Mouse (Mus musculus) kidney, postnatal 4 days (tissue): ENCODE data around the gene Deaf1.

Source experiments
- DNase-seq, 2 experiments: peaks; one replicate each; pipeline ENCODE4 v3.0.0; 2021; ENCODE audit warnings: mixed read lengths in 2 of 2

The Deaf1 gene

DNA sequence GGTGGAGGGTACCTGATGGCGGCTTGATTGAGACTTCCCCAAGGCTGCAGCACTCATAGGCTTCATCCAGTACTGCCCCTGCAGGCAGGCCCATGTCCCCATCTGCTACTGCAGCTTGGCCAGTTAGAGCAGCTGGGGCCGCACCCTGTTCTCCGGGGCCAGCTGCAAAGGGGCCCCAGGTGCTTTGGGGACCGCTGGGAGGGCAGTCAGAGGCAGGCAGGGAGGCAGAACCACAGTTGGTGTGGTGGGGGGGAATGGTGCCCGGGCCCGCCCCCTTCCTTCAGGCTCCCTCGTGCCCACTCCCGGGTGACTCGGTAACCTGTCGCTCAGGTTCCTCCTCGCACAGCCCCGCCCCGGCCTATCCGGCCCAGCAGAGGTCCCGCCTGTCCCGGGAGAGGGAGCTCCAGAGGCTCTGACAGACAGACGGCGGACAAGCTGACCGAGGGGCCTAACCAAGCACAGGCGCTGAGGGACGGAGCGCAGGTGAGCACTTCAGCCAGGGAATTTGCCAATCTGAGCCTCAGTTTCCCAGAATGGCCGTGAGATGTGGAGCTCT lies 11.2 kb upstream of the Deaf1 start, which contains the start of gene Eps8l2:
TSS of gene Eps8l2 (plus strand) at position 305 of the 556 bp plus-strand sequence.
- peak; percentile 80 to 89 for DNase-seq

DNA sequence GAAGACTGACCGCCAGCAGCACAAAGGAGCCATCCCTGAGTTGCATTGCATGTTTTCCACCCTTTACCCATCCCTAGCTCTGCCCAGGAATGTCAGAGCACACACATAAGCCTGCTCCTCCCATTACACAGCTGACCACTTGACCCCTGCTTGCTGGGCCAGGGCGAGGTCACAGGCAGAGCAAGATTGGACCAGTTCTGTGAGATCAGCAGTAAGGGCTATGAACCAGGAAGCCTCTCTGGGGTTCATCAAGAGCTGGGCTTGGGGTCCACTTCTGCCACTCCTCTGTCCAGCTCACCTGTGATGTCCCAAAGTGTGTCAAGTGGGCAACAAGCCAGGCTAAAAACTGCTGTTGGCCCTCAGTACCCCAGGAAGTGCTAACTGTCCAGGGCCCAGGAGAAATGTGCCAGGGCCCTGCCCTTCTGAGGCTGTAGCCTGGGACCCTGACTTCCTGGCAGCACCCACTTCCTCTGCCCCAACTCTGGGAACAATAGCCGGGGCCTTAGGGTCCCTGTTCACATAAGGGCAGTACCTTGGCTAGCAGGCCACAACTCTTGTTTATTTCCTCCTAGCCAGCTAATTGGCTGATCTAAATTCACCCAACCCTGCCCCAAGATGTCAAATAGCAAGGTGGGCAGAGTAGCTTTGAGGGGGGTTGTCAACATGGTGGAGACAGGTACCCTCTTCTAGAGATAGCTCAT lies 10.4 kb upstream of the Deaf1 start:
- peak in 1 of 2 experiments; percentile 51 for DNase-seq

DNA sequence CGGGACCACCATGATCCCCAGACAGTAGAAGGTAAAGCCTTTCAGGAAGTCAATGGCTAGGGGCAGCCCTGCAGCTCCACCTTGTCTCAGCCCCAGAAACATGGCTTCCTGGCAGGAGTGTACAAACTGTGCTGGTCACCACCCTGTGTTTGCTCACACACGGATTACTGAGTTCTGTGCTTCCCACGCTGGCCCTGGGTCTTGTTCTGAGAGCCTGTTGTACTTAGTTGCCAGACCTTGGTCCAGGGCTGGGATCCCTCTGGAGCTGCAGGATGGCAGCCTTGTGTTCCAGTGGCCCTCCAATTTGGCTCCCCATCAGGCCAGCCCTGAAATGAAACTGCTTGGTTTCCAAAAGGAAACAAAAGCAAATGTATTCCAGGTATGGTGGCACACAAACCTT lies 8.8 kb upstream of the Deaf1 start:
- DNase-seq: no peak

DNA sequence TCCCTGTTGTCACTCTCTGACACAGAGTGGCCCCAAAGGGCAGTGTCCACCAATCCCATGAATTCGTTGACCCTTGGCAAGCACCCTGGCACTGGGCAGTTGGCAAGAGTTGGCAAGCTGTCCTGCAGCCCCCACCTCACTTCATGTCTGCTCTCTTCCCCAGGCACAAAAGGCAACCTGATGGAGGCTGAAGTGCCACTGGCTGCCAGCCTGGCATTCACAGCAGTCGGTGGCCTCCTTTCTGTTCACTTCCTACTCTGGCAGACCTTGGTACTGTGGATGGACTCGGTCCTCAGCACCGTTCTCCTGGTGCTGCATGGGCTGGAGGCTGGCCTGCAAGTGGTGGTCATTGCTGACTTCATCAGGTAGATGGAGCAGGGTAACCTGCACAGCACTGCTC lies 8.2 kb upstream of the Deaf1 start:
- DNase-seq: no peak

DNA sequence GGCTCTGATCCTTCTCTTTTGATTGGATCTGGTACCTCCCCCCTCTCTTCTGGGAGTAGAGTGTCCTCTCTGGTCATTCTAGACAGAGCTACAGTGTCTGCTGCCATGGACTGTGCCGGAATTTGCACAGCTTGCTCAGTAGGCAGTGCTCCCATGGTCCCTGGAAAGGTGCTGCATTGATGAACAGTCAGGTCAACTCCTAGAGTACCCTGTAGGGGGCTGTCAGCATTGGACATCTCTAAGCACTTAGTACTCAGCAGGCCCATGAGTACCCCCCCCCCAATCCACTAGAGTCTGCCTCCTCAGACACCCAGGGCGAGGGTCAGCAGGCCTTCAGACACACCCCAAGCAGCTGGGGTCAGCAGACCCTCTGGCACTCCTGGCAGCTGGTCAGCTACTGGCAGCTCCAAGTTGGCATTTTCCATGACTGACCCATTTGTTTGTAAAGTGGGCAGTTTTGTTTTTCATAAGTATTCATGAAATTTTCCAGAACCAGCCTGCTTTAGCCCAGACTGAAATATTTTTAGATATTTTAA lies 7.6 kb upstream of the Deaf1 start:
- DNase-seq: no peak

DNA sequence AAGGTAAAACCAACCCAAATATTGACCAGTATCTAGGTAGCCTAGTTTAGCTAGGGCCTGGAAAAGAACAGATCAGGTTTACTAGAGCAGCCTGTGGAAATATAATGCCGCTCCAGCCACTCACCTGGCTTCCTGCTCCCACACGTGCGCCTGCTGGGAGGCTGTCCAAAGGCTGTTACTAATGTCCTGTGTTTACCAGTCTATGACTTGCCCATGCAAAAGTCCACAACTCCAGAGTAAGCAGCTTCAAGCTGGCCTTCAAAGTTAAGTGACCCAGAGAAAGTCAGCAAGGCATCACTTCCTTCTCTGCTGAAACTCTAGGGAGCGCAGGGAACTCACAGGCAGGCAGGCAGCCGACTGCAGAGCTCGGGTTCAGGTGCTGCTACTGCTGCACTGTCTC lies 4.5 kb upstream of the Deaf1 start:
- DNase-seq: peak; percentile 45 to 69

DNA sequence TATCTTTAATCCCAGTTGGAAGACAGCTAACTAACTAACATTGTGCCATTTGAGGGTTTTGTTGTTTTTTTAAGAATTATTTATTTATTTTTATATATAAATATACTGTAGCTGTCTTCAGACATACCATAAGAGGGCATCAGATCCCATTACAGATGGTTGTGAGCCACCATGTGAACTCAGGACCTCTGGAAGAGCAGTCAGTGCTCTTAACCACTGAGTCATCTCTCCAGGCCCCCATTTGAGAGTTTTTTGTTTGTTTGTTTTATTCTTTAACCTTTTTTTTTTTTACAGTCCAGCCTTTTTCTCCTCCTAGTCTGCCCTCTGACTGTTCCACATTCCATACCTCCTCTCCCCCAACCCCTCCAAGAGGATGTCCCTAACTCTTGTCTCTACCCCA lies 3.2 kb upstream of the Deaf1 start:
- no peak for DNase-seq

DNA sequence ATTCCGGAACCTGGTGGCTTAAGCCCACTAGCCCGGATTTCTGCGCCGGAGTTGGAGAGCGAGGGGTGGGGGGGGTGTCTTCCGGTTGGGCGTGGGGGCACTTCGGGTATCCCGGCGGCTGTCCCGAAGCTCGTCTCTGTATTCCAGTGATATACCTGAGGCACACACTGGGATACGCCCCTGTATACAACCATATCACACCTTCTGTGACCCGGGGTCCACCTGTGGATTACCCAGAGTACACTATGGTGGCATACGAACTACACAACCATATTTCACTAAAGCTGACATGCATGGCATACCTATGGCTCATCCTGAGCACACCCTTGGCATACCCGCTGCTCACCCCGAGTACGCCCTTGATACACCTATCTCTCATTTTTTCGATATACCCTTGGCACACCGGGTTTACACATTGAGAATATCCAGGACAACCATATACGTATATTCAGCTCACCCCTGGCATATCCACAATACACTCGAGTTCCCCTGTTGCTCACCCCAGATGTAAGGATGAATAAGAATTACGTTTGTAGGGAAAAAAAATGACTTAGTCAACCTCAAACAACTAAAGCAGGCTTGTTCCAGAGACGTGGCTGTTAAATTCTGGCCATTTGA lies 992 bp upstream of the Deaf1 start:
- DNase-seq: no peak

DNA sequence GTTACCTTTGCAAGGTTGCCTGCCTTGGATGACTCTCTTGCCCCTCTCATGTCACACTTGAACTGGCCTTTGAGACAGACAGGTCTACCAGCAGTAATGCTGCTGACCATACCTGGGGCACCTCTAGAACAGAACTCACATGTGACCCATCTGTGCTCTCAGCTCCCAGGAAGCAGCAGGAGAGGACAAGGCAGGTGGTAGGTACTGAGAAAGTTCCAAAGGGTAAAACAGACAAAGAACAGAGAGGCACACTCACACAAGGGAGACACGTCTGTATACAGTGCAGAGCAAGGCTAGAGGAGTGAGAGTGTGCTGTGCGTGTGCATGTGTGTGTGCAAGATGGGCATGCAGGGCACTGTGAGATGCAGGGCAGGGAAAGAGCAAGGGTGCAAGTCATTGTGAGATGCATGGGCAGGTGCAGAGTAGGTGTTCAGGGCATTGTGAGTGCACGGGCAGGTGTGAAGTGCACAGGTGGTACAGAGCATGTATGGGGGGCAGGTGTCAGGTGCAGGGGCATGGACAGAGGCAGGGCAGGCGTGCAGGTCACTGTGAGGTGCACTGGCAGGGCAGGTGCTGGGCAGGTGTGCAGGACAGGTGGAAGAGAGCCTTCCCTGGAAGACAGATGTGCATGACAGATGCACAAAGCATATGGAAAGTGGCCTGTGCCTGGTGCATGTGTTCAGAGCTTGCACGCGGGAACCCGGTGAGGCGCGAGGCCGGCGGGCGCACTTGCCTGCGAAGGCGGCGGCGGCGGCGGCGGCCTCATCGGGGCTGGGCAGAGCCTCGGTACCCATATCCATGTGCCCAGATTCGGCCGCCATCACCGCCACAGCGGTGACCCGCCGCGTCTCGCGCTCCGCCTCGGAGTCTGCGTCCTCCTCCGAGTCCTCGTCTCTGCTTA lies 694 bp downstream of the Deaf1 start:
- DNase-seq: no peak

DNA sequence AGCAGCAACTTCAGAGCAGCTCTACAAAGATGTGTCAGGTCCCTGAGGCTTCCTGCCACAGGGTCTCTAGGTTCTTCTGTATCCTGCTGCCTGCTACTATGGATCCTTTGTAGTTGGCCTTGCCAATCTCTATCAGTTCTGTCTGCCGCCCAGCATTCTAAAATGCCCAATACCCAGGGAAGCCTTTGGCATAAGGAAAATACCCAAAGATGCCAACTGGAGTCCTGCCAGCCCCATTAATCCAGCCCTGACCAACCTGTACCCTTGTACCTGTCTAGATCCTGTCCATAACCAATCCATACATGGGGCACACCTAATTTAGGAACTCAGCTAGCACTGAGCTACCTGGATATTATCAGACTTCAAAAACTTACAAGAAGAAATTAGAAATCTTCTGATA lies 2.8 kb downstream of the Deaf1 start:
- no peak for DNase-seq

DNA sequence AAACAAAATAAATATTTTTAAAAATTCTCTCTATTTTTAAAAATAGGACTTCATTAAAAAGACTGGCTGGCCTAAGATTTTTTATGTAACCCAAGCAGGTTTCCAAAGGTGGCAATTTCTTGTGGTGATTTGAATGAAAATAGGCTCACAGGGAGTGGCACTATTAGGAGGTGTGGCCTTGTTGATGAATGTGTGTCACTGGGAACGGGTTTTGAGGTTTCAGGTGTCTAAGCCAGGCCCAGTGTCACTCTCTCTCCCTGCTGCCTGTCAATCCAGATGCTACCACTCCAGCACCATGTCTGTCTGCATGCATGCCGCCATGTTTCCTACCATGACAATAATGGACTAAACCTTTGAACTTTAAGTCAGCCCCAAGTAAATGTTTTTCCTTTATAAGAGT lies 8.0 kb downstream of the Deaf1 start:
- DNase-seq: no peak

DNA sequence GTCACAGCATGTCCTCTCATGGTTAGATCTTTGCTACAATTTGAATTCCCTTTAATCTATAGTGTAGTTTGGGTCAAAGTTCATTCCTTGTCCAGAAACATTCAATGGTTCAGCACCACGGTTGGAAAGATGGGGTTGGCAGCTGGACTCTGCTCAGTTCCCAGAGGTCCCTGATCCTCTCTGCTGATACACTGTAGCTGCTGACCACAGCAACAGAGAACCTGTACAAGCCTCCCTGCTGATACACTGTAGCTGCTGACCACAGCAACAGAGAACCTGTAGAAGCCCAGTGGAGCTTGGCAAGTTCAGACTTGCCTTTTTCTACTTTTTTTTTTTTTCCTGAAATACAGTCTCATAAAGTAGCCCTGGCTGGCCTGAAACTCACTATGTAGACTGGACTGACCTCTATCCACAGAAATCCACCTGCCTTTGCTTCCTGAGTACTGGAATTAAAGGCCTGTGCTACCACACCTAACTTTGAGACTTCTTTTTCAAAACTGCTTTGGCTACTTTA lies 9.8 kb downstream of the Deaf1 start:
- no peak for DNase-seq

DNA sequence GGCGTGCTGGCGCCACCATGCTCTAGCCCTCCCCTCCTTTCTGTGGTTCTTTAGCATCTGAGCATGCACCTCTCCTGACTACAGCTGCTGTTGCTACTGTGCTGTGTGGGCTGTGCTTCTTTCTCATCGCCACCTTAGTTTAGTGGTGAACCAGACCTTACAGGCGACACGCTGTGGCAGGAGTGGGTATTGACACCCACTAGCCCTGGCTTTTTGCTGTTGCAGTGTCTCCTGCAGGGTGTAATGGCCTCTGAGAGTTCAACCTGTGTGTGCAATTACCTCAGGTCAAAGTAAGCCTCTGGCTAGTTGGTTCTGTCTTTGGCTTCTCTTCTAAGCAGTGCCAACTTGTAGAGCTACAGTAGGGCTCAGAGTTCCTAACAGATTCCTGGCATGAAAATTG lies 11.5 kb downstream of the Deaf1 start:
- peak; percentile 71 to 79 for DNase-seq

DNA sequence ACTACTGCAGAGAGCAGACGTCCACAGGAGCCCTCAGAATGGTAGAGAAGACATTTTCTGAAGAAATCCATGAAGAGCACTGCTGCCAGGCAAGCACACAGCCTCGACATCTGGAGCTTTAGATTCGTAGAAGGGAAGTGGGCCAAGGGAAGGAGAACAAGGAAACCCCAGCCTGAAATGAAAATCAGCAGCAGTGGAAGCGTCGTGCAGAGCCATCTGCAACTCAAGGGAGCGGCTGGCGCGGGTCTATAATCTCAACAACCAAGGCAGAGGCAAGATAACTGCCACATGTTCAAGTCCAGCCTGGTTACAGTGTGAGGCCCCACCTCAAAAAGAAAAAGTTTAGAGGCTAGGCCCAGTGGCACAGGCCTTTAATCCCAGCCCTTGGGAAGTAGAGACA lies 12.4 kb downstream of the Deaf1 start:
- DNase-seq: no peak

DNA sequence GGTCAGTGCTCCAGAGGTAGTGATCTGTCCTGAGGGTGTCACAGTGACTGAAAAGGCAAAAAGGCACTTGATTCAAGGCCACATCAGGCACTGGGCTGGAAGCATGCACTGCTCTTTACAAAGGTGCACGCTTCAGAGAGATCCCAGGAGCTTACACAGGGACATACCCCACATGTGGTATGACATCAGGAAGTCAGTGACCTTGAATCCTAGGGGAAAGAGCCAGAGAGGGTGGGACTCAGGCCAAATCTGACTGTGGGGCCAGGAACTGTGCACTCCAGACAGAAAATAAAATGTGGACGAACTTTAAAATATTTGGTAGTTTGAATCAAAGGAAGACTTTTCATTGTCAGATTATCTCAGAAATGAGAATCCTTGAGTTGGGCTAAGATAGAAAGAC lies 13.1 kb downstream of the Deaf1 start:
- DNase-seq: no peak

DNA sequence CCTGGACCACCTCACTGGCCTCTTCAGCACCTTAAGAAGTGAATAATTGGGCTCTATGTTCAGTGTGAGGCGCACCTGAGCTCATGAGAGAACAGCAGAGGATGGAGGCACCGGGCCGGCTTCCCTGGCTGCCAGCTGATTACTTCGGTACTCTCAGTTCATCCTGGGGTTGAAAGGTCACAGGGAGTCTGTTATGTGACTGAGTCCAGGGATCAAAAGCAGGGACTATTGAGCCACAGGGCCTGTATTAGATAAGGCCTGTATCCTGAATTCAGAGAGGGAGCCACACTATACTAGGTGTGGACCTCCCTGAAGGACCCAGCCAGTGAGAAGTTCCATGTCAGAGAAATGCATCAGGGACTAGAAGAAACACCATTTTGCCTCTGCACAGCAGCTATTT lies 23.0 kb downstream of the Deaf1 start:
- DNase-seq: no peak

DNA sequence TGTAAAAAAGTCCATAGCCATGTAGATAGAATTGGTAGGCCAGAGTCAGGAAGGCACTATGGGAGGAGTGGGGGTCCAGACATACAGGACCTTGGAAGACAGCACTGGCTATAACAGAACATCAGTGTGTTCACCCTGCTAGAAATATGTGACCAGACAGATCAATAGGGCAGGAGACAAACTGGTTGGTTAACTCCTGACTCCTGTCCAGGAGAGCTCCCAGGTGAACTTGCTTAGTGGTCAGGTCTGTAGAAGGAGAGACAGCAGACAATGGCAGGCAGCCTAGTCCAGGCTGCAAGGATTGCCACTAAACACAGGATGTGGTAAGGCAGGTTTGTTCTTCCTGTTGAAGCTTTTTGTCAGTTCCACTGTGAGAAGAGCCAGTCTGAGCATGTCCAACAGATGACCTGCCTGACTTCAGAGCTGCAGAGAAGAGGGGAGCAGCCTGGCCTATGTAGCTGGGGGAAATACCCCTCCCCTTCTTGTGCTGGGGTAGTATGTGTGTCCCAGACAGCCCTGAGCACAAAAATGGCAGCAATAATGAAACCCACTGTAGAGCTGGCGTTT lies 24.7 kb downstream of the Deaf1 start:
- DNase-seq: no peak

DNA sequence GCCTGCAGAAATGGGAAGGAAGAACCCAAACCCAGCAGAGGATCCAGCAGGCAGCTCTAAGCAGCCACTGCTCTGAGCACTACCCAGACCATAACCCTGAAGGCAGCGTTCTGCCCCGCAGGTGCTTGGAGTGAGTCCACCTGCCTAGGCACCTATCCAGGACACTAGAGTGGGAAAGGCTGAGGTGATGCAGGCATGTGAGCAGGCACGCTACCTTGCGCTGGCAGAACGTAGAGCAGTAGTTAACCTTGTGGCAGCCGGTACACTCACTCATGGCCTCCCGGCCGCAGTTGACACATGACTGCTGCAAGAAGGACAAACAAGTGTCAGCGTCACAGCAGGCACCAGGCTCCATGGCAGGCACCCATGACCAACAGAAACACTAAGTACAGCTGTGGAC lies 26.1 kb downstream of the Deaf1 start:
- no peak for DNase-seq

DNA sequence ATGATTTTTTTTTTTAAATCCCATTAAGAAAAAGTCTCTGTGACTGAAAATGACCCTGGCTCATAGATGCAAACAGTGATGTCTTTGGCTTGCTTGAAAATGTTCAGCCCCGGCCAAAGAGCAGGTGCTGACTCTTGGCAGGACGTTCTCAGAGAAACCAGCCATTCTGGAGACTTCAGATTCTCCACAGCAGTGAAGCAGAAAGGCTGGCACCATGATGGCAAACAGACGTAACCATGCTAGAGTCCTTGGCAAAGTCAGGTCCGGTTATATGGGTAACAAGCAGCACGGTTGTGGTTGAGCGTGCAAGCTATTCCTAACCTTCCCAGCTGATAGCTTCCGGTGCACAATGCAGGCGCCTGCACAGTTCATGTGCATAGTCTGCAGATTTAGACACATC lies 28.3 kb downstream of the Deaf1 start:
- DNase-seq: no peak

DNA sequence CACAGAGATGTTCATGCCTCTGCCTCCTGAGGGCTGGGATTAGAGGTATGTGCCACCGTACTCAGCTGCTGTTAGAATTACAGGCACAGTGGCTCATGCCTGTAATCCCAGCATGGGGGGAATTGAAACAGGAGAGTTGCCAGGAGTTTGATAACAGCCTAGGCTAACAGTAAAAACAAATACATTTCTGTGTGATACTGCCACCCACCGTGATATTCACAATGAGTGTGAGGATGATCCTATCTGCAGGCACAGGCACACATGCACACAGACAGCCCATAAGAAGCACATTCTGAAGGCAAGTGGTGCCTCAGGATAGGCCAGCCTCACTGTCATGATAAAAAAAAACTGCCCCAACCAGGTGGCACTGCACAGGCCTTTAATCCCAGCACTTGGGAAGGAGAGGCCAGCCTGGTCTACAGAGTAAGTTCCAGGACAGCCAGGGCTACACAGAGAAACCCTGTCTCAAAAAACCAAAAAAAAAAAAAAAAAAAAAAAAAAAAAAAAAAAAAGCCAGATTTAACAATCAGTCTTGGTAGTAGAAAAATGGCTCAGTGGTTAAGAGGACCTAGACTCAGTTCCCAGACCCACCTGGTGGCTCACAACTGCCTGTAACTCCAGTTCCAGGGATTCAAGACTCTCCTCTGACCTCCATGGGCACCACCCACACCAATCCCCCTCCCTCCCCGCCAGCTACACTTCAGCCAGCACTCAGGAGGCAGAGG lies 29.4 kb downstream of the Deaf1 start:
- DNase-seq: no peak

DNA sequence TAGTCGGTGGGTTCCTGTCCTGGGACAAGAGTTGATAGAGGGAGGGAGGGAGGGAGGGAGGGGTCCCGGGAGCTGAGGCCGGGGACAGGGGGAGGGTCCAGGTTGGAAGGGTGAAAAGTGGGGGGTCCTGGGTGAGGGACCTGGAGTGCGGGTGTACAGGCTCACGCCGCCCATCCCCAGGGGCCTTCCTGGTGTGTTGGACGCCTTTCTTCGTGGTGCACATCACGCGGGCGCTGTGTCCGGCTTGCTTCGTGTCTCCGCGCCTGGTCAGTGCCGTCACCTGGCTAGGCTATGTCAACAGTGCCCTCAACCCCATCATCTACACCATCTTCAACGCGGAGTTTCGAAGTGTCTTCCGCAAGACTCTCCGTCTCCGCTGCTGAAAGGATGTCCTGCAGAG lies 33.0 kb downstream of the Deaf1 start:
- DNase-seq: peak in 1 of 2 experiments; percentile 16
